Mouse (Mus musculus) midbrain, postnatal 0 days (tissue): Measurements from ENCODE around the gene Lrrc8b. TPM values are rescaled to one million over a fixed set of nuclear protein-coding genes. Genes with fewer than 3 reads are reported as not detected.

ENCODE experiments used
- ATAC-seq: fragments of 200-750 bp; cut with Nextera tagmentation; 2 replicates; pipeline ENCODE4 v1.8.0; 2017; ENCODE audit warnings: moderate number of reproducible peaks, mild to moderate bottlenecking, moderate TSS enrichment, moderate library complexity; ENCODE audit not compliant: low FRiP score
- DNase-seq: peaks from one replicate; pipeline ENCODE4 v3.0.0-alpha.2; 2015; ENCODE audit warnings: low spot score
- H3K27ac ChIP-seq: fragments of 300-500 bp; sonication (generic); 2 replicates; pipeline ENCODE4 v1.5.1; 2014; ENCODE audit warnings: low read depth, mild to moderate bottlenecking, low read length, mixed read lengths
- H3K27me3 ChIP-seq: fragments of 300-500 bp; sonication (generic); 2 replicates; pipeline ENCODE4 v1.6.1; 2014; ENCODE audit warnings: low read length, control low read depth, mixed read lengths; ENCODE audit not compliant: insufficient read depth
- H3K36me3 ChIP-seq: fragments of 300-500 bp; sonication (generic); 2 replicates; pipeline ENCODE4 v1.6.1; 2014; ENCODE audit warnings: low read length, control low read depth, mixed read lengths; ENCODE audit not compliant: insufficient read depth
- H3K4me1 ChIP-seq: fragments of 300-500 bp; sonication (generic); 2 replicates; pipeline ENCODE4 v1.6.1; 2014; ENCODE audit warnings: mild to moderate bottlenecking, control low read depth, antibody characterized with exemption, low read length, mixed read lengths; ENCODE audit not compliant: insufficient read depth
- H3K4me2 ChIP-seq: fragments of 300-500 bp; sonication (generic); 2 replicates; pipeline ENCODE4 v1.6.1; 2014; ENCODE audit warnings: low read depth, mild to moderate bottlenecking, low read length, mixed read lengths; ENCODE audit not compliant: poor library complexity, severe bottlenecking
- H3K4me3 ChIP-seq: fragments of 300-500 bp; sonication (generic); 2 replicates; pipeline ENCODE4 v1.5.1; 2014; ENCODE audit warnings: low read depth, mild to moderate bottlenecking, low read length, moderate library complexity
- H3K9ac ChIP-seq: fragments of 300-500 bp; sonication (generic); replicated peaks from 2 replicates; pipeline ENCODE4 v1.6.1; 2014; ENCODE audit warnings: mild to moderate bottlenecking, low read length, moderate library complexity, mixed read lengths; ENCODE audit not compliant: poor library complexity, severe bottlenecking
- H3K9me3 ChIP-seq: fragments of 300-500 bp; sonication (generic); 2 replicates; pipeline ENCODE4 v1.6.1; 2016; ENCODE audit warnings: low read length, control low read depth
- CTCF ChIP-seq: IDR thresholded peaks from 2 replicates; pipeline ENCODE4 v1.5.1; 2016; ENCODE audit warnings: antibody characterized with exemption, mild to moderate bottlenecking
- WGBS: fragments of 180-500 bp; shearing (Covaris S2); extraction: QIAGEN DNeasy Blood & Tissue Kit; methylation state at CpG from one replicate; pipeline ENCODE4 v1.1.7; 2014; 5-methylcytosine and 5-hydroxymethylcytosine counted together
- polyA plus RNA-seq: library from polyadenylated mRNA; unstranded; fragments of >200 nt; fragmentation: Nextera tagmentation; extraction: Ambion mirVana; gene quantifications from 2 replicates; pipeline ENCODE4 v1.2.1, GENCODE M21; 2015
- total RNA-seq: library from RNA; depleted of rRNA; stranded (reverse); fragments of >200 nt; gene quantifications from 2 replicates; pipeline ENCODE4 v1.2.3, GENCODE M21; 2014

The Lrrc8b gene
- total and polyA plus RNA-seq, 2 experiments from 2014 or later, result 18.5 to 63.4 TPM

DNA sequence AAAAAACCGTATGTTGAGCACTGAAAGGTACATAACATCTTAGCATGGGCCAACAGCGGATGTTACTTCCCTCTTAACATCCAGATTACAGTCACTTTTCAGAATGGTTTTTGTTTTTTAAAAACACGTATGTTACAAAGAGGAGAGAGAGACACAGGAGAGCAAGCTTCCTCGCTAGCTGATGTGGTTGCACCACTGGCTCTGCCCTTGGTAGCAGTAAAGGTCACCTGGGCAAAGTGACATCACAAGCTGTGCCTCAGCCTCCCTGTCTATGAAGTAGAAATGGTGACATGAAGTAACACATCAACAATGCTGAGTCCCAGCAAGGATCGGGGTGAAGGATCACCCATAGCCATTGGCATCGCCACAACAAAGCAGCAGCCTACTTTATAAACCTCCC, 93.2 kb downstream of the Lrrc8b start:
- no peaks in the 10 kb centered on the region for H3K27me3 ChIP-seq
- H3K4me1 ChIP-seq, result no peaks in the 10 kb centered on the region
- H3K36me3 ChIP-seq, result no peaks in the 10 kb centered on the region
- H3K4me3 ChIP-seq, result no peak overlapping the region
- ATAC-seq, result no peak
- no peak overlapping the region for H3K9ac ChIP-seq
- no peak for DNase-seq
- no peak overlapping the region for H3K4me2 ChIP-seq
- TF ChIP-seq CTCF, result no peak
- H3K9me3 ChIP-seq, result no peaks in the 10 kb centered on the region
- H3K27ac ChIP-seq, result no peak overlapping the region
- 93% methylated on average over 6 of the region's 6 CpGs for WGBS

DNA sequence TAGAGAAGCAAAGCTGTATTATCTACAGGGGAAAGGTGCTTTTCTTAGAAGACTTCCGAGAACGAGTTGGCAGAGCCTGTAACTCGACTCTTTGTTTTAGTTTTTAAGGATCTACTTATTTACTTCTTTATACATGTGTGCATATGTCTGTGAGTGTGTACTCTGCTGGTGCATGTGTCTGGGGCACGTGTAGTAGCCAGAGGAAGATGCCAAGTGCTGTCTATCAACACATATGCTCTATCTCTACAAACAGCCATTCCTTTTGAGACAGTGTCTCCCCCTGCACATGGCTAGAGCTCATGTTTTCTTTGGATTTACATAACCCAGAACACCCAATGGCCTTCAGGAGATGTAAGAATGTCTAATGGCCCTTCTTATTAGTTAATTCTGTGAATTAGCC, 96.7 kb downstream of the Lrrc8b start:
- Histone ChIP-seq H3K9ac (no peak overlapping the region), H3K27ac (no peak overlapping the region), H3K27me3 (no peaks in the 10 kb centered on the region), H3K9me3 (no peaks in the 10 kb centered on the region), H3K36me3 (no peaks in the 10 kb centered on the region), H3K4me2 (no peak overlapping the region), H3K4me3 (no peak overlapping the region), H3K4me1 (no peaks in the 10 kb centered on the region)
- DNase-seq (no peak), ATAC-seq (no peak)
- WGBS, result 73% methylated on average over 4 of the region's 4 CpGs
- TF ChIP-seq CTCF, result no peak

- 75% methylated on average over 6 of the region's 6 CpGs for WGBS
- H3K27ac ChIP-seq, result no peak overlapping the region
- no peak overlapping the region for H3K4me2 ChIP-seq
- TF ChIP-seq CTCF, result no peak
- H3K9me3 ChIP-seq, result no peaks in the 10 kb centered on the region
- no peaks in the 10 kb centered on the region for H3K27me3 ChIP-seq
- H3K9ac ChIP-seq, result no peak overlapping the region
- ATAC-seq (no peak), DNase-seq (no peak)
- no peaks in the 10 kb centered on the region for H3K36me3 ChIP-seq
- H3K4me1 ChIP-seq, result peaks cover 5% of the 10 kb centered on the region; the same call in 1 of the 2 replicates
- no peak overlapping the region for H3K4me3 ChIP-seq
Observed at GRCm38 (mm10) chr5:105515532-105515931, 100.0 kb downstream of the Lrrc8b start.

- Histone ChIP-seq H3K9ac (no peak overlapping the region), H3K36me3 (no peaks in the 10 kb centered on the region), H3K27ac (no peak overlapping the region), H3K4me1 (peaks cover 5% of the 10 kb centered on the region; the same call in 1 of the 2 replicates), H3K4me3 (no peak overlapping the region), H3K9me3 (no peaks in the 10 kb centered on the region), H3K27me3 (no peaks in the 10 kb centered on the region), H3K4me2 (no peak overlapping the region)
- ATAC-seq (no peak), DNase-seq (no peak)
- TF ChIP-seq CTCF, result no peak
- WGBS, result 75% methylated on average over 3 of the region's 3 CpGs
Observed at GRCm38 (mm10) chr5:105516290-105516689, 100.7 kb downstream of the Lrrc8b start.

GRCm38 (mm10) chr5:105517992-105518625, 102.5 kb downstream of the Lrrc8b start:
- Histone ChIP-seq H3K9me3 (no peaks in the 10 kb centered on the region), H3K27ac (no peak overlapping the region), H3K27me3 (no peaks in the 10 kb centered on the region), H3K36me3 (no peaks in the 10 kb centered on the region), H3K9ac (peak overlapping the region; percentile 87; the same call in 1 of the 2 replicates), H3K4me2 (peak overlapping the region; percentile 90), H3K4me1 (peaks cover 5% of the 10 kb centered on the region; the same call in 1 of the 2 replicates), H3K4me3 (peak overlapping the region; percentile 76)
- 20% methylated on average over 7 of the region's 7 CpGs for WGBS
- ATAC-seq, result no peak
- DNase-seq, result no peak
- no peak for TF ChIP-seq CTCF

DNA sequence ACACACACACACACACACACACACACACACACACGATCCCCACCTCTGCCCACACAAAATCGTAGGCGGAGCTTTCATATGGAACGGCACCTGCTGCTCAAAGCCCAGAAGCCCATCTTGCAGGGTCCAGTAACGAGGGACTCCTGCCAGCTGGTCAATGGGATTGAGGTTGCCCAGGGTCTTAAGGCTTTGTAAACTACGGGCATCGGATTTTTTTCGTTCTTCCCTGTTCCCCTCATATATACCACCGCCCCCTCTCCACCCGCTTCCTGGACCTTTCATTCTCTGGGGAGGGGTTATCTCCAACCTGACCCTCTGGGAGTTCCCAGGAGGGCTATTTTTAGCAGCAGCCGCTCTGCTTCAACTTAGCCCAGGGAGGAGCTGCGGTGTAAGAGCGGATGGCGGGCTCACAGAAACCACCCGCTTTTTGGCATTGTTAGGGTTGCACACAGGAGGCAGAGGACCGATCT, 103.1 kb downstream of the Lrrc8b start:
- WGBS, result under 1% methylated on average over 16 of the region's 16 CpGs
- no peaks in the 10 kb centered on the region for H3K27me3 ChIP-seq
- peak overlapping the region; percentile 72 for H3K27ac ChIP-seq
- H3K36me3 ChIP-seq, result no peaks in the 10 kb centered on the region
- H3K4me3 ChIP-seq, result peak overlapping the region; percentile 76
- DNase-seq, result peak; percentile 53
- 0 out of 2 replicates have a peak, but pooled peaks have one; percentile 0 for TF ChIP-seq CTCF
- H3K4me1 ChIP-seq, result peaks cover 5% of the 10 kb centered on the region; the same call in 1 of the 2 replicates
- no peaks in the 10 kb centered on the region for H3K9me3 ChIP-seq
- peak overlapping the region; percentile 90 for H3K4me2 ChIP-seq
- peak; percentile 49; the same call in 1 of the 2 replicates for ATAC-seq
- peak overlapping the region; percentile 87 for H3K9ac ChIP-seq
